Mouse (Mus musculus) forebrain, embryonic 15.5 days (tissue): ENCODE measurements around the gene Sema6c. TPM values are rescaled to one million over a fixed set of nuclear protein-coding genes. Genes with fewer than 3 reads are reported as not detected.
A peak's percentile ranks its signal among the peaks of the same experiment; 100 is the strongest.
"Not testable (repeated sequence)": the region's sequence is repeated elsewhere in the genome, so short reads cannot be mapped to it uniquely, and the experiment has no call there.

ENCODE experiments used
- ATAC-seq: fragments of 200-750 bp; cut with Nextera tagmentation; replicated peaks from 2 replicates; pipeline ENCODE4 v1.8.0; 2017; ENCODE audit warnings: mild to moderate bottlenecking, moderate TSS enrichment, moderate library complexity
- H3K27ac ChIP-seq: fragments of 300-500 bp; sonication (generic); replicated peaks from 2 replicates; pipeline ENCODE4 v1.5.1; 2015; ENCODE audit warnings: mild to moderate bottlenecking, inconsistent platforms
- H3K27me3 ChIP-seq: fragments of 300-500 bp; sonication (generic); 2 replicates; pipeline ENCODE4 v1.6.1; 2015; ENCODE audit warnings: inconsistent platforms
- H3K36me3 ChIP-seq: fragments of 300-500 bp; sonication (generic); 2 replicates; pipeline ENCODE4 v1.6.1; 2015; ENCODE audit warnings: mild to moderate bottlenecking, inconsistent platforms
- H3K4me1 ChIP-seq: fragments of 300-500 bp; sonication (generic); 2 replicates; pipeline ENCODE4 v1.6.1; 2015; ENCODE audit warnings: inconsistent platforms
- H3K4me2 ChIP-seq: fragments of 300-500 bp; sonication (generic); replicated peaks from 2 replicates; pipeline ENCODE4 v1.6.1; 2015; ENCODE audit warnings: mild to moderate bottlenecking, inconsistent platforms
- H3K4me3 ChIP-seq: fragments of 300-500 bp; sonication (generic); 2 replicates; pipeline ENCODE4 v1.5.1; 2015; ENCODE audit warnings: mild to moderate bottlenecking, inconsistent platforms
- H3K9ac ChIP-seq: fragments of 300-500 bp; sonication (generic); replicated peaks from 2 replicates; pipeline ENCODE4 v1.6.1; 2015; ENCODE audit warnings: mild to moderate bottlenecking, inconsistent platforms
- H3K9me3 ChIP-seq: fragments of 300-500 bp; sonication (generic); 2 replicates; pipeline ENCODE4 v1.6.1; 2016; ENCODE audit warnings: inconsistent platforms
- WGBS: fragments of 180-500 bp; shearing (Covaris S2); methylation state at CpG from one replicate; pipeline ENCODE4 v1.1.7; 2015; ENCODE audit warnings: mixed read lengths; 5-methylcytosine and 5-hydroxymethylcytosine counted together
- polyA plus RNA-seq: library from polyadenylated mRNA; unstranded; fragments of >200 nt; fragmentation: Nextera tagmentation; extraction: Ambion mirVana; gene quantifications from 2 replicates; pipeline ENCODE4 v1.2.1, GENCODE M21; 2015

Sema6c gene
- polyA plus RNA-seq, 1 experiment from 2014 or later: 34.1 TPM

- H3K4me1 ChIP-seq: peaks cover 21% of the 10 kb centered on the region
- H3K4me3 ChIP-seq: peak within 1 kb of the TSS; percentile 68
- peak within 1 kb of the TSS; percentile 79 for H3K27ac ChIP-seq
- no peaks in the 10 kb centered on the region for H3K27me3 ChIP-seq
- H3K36me3 ChIP-seq: peaks cover 22% of the 10 kb centered on the region
- WGBS: under 1% methylated on average over 20 of the region's 20 CpGs
- H3K4me2 ChIP-seq: peak within 1 kb of the TSS; percentile 90
- ATAC-seq: peak; percentile 96
- H3K9me3 ChIP-seq: no peaks in the 10 kb centered on the region
- peak within 1 kb of the TSS; percentile 76 for H3K9ac ChIP-seq
These were observed 26.6 kb upstream of the Sema6c start, which contains the start of the genes Scnm1 and Lysmd1 for GRCm38 (mm10) chr3:95133680-95134101. TSS of gene Scnm1 (minus strand) at chr3:95134011. TSS of gene Lysmd1 (plus strand) at chr3:95134088.

GRCm38 (mm10) chr3:95134133-95134532 lies 26.1 kb upstream of the Sema6c start:
- WGBS: no CpG with 5 or more reads among the region's 12 CpGs
- not testable (repeated sequence) for H3K27ac ChIP-seq, H3K9me3 ChIP-seq, H3K9ac ChIP-seq, H3K4me2 ChIP-seq, H3K27me3 ChIP-seq
- Histone ChIP-seq H3K36me3 (peaks cover 20% of the 10 kb centered on the region), H3K4me3 (peak overlapping the region; percentile 68), H3K4me1 (peaks cover 21% of the 10 kb centered on the region)
- ATAC-seq: peak; percentile 70

- peaks cover 21% of the 10 kb centered on the region for H3K4me1 ChIP-seq
- H3K4me3 ChIP-seq: peak overlapping the region; percentile 30
- 0 out of 2 replicates have a peak overlapping the region, but pooled peaks have one; percentile 6 for H3K9ac ChIP-seq
- no peak for ATAC-seq
- no peaks in the 10 kb centered on the region for H3K27me3 ChIP-seq
- H3K9me3 ChIP-seq: no peaks in the 10 kb centered on the region
- H3K36me3 ChIP-seq: peaks cover 17% of the 10 kb centered on the region
- H3K4me2 ChIP-seq: peak overlapping the region; percentile 45
- 39% methylated on average over 6 of the region's 6 CpGs for WGBS
- no peak overlapping the region for H3K27ac ChIP-seq
These were observed 25.2 kb upstream of the Sema6c start for GRCm38 (mm10) chr3:95135023-95135422.

GRCm38 (mm10) chr3:95135433-95136052 lies 24.7 kb upstream of the Sema6c start:
- H3K4me2 ChIP-seq: peak overlapping the region; percentile 45
- peaks cover 21% of the 10 kb centered on the region for H3K4me1 ChIP-seq
- H3K9me3 ChIP-seq: no peaks in the 10 kb centered on the region
- no peak overlapping the region for H3K9ac ChIP-seq
- ATAC-seq: no peak
- H3K36me3 ChIP-seq: peaks cover 18% of the 10 kb centered on the region
- H3K27ac ChIP-seq: no peak overlapping the region
- no peaks in the 10 kb centered on the region for H3K27me3 ChIP-seq
- peak overlapping the region; percentile 30 for H3K4me3 ChIP-seq
- 92% methylated on average over 7 of the region's 7 CpGs for WGBS

GRCm38 (mm10) chr3:95136336-95136735 lies 23.9 kb upstream of the Sema6c start:
- 93% methylated on average over 3 of the region's 3 CpGs for WGBS
- Histone ChIP-seq H3K9ac (no peak overlapping the region), H3K4me1 (peaks cover 21% of the 10 kb centered on the region), H3K36me3 (peaks cover 17% of the 10 kb centered on the region), H3K9me3 (no peaks in the 10 kb centered on the region), H3K27ac (no peak overlapping the region), H3K4me2 (no peak overlapping the region), H3K4me3 (no peak overlapping the region), H3K27me3 (no peaks in the 10 kb centered on the region)
- no peak for ATAC-seq

GRCm38 (mm10) chr3:95139586-95140288 lies 20.5 kb upstream of the Sema6c start:
- Histone ChIP-seq H3K4me2 (no peak overlapping the region), H3K36me3 (peaks cover 12% of the 10 kb centered on the region), H3K27ac (no peak overlapping the region), H3K4me1 (peaks cover 13% of the 10 kb centered on the region), H3K9ac (no peak overlapping the region), H3K9me3 (no peaks in the 10 kb centered on the region), H3K4me3 (no peak overlapping the region), H3K27me3 (no peaks in the 10 kb centered on the region)
- 75% methylated on average over 25 of the region's 25 CpGs for WGBS
- ATAC-seq: no peak

GRCm38 (mm10) chr3:95140289-95140595 lies 20.0 kb upstream of the Sema6c start:
- no peaks in the 10 kb centered on the region for H3K27me3 ChIP-seq
- H3K4me3 ChIP-seq: no peak overlapping the region
- peaks cover 8% of the 10 kb centered on the region for H3K4me1 ChIP-seq
- peaks cover 12% of the 10 kb centered on the region for H3K36me3 ChIP-seq
- no peak for ATAC-seq
- no peak overlapping the region for H3K9ac ChIP-seq
- H3K4me2 ChIP-seq: no peak overlapping the region
- 65% methylated on average over 18 of the region's 18 CpGs for WGBS
- no peak overlapping the region for H3K27ac ChIP-seq
- no peaks in the 10 kb centered on the region for H3K9me3 ChIP-seq

GRCm38 (mm10) chr3:95140795-95141194 lies 19.5 kb upstream of the Sema6c start:
- no peak for ATAC-seq
- H3K4me1 ChIP-seq: peaks cover 2% of the 10 kb centered on the region; the same call in 1 of the 2 replicates
- H3K4me2 ChIP-seq: no peak overlapping the region
- no peak overlapping the region for H3K4me3 ChIP-seq
- no peak overlapping the region for H3K9ac ChIP-seq
- peaks cover 12% of the 10 kb centered on the region for H3K36me3 ChIP-seq
- no peak overlapping the region for H3K27ac ChIP-seq
- no peaks in the 10 kb centered on the region for H3K27me3 ChIP-seq
- 87% methylated on average over 6 of the region's 6 CpGs for WGBS
- no peaks in the 10 kb centered on the region for H3K9me3 ChIP-seq

GRCm38 (mm10) chr3:95141474-95141873 lies 18.8 kb upstream of the Sema6c start:
- Histone ChIP-seq H3K27me3 (no peaks in the 10 kb centered on the region), H3K4me1 (no peaks in the 10 kb centered on the region), H3K27ac (no peak overlapping the region), H3K4me3 (no peak overlapping the region), H3K9ac (no peak overlapping the region), H3K4me2 (no peak overlapping the region), H3K9me3 (no peaks in the 10 kb centered on the region), H3K36me3 (peaks cover 12% of the 10 kb centered on the region)
- ATAC-seq: no peak
- WGBS: 92% methylated on average over 9 of the region's 9 CpGs

- ATAC-seq: peak; percentile 44; the same call in 1 of the 2 replicates
- H3K4me1 ChIP-seq: no peaks in the 10 kb centered on the region
- 83% methylated on average over 10 of the region's 10 CpGs for WGBS
- no peak within 1 kb of the TSS for H3K4me3 ChIP-seq
- no peak within 1 kb of the TSS for H3K9ac ChIP-seq
- H3K4me2 ChIP-seq: no peak within 1 kb of the TSS
- H3K9me3 ChIP-seq: no peaks in the 10 kb centered on the region
- no peak within 1 kb of the TSS for H3K27ac ChIP-seq
- no peaks in the 10 kb centered on the region for H3K27me3 ChIP-seq
- H3K36me3 ChIP-seq: peaks cover 12% of the 10 kb centered on the region
These were observed 18.2 kb upstream of the Sema6c start, which contains the start of gene Tnfaip8l2 for GRCm38 (mm10) chr3:95141952-95142616. TSS of gene Tnfaip8l2 (minus strand) at chr3:95142360.

GRCm38 (mm10) chr3:95142617-95143011 lies 17.6 kb upstream of the Sema6c start:
- ATAC-seq: peak; percentile 82
- H3K4me2 ChIP-seq: no peak overlapping the region
- H3K4me3 ChIP-seq: no peak overlapping the region
- no peak overlapping the region for H3K27ac ChIP-seq
- peaks cover 12% of the 10 kb centered on the region for H3K36me3 ChIP-seq
- H3K9ac ChIP-seq: no peak overlapping the region
- WGBS: 10% methylated on average over 5 of the region's 5 CpGs
- no peaks in the 10 kb centered on the region for H3K4me1 ChIP-seq
- H3K9me3 ChIP-seq: no peaks in the 10 kb centered on the region
- no peaks in the 10 kb centered on the region for H3K27me3 ChIP-seq

GRCm38 (mm10) chr3:95147924-95148323 lies 12.3 kb upstream of the Sema6c start:
- Histone ChIP-seq H3K36me3 (no peaks in the 10 kb centered on the region), H3K4me2 (no peak overlapping the region), H3K4me1 (no peaks in the 10 kb centered on the region), H3K4me3 (no peak overlapping the region), H3K27ac (no peak overlapping the region), H3K27me3 (no peaks in the 10 kb centered on the region), H3K9me3 (no peaks in the 10 kb centered on the region), H3K9ac (no peak overlapping the region)
- ATAC-seq: no peak
- 63% methylated on average over 3 of the region's 3 CpGs for WGBS
